Mouse (Mus musculus) subcutaneous adipose tissue, adult 2 months (tissue): ENCODE measurements around the gene Sugct. TPM values are rescaled to one million over a fixed set of nuclear protein-coding genes. Genes with fewer than 3 reads are reported as not detected.

Experiments used
- polyA plus RNA-seq: library from polyadenylated mRNA; depleted of rRNA; stranded (reverse); fragments of >200 nt; gene quantifications from 2 replicates; pipeline ENCODE4 v1.2.3, GENCODE M21; 2012; ENCODE audit warnings: low replicate concordance; rRNA removed

Gene Sugct
- 2.1 and 4.1 TPM in 2 replicates for polyA plus RNA-seq

DNA sequence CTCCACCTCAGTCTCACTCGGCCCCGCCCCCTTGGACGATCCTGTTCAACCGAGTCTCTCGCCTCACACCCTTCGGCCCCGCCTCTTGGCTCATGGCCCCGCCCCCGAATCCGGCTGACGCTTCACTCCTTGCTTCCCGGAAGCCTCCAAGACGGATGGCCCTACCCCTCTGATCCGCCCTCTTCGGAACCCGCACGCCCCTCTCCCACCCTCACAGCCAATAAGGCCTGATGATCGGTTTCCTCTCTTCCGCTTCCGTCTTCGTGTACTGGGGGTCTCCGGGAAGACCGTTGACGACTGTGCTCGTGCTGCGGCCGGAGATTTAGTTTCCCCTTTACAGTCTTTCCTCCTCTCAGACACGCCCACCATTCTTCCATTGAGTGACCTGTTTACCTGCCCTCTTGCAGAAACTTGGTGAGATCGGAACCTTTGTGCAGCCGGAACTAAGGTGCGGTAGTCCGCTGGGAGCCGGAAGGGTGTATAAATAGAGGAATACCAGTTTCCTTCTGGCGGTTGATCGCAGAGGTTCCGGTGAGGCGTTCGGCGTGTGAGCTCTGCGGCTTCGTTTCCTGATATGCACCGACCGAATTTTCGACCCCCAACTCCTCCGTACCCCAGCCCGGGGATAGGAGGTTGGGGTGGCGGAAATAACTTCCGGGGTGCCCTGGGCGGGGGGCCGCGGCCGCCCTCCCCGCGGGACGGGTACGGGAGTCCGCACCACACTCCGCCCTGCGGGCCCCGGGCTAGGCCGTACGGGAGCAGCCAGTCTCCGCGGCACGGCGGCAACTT lies at the start of gene Sugct, which contains the start of gene Mplkip:
Gene Sugct, minus strand, starts transcription at position 643 of the 789 bp plus-strand sequence.
Gene Mplkip, plus strand, starts transcription at position 282 of the 789 bp plus-strand sequence.

Other genes starting within 250 kb of the Sugct start
- 5.2 and 11.9 TPM in 2 replicates for gene Mplkip, start 361 bp downstream of the Sugct start, polyA plus RNA-seq
- gene Cdk13, start 109.5 kb upstream of the Sugct start, polyA plus RNA-seq = 20.4 and 35.8 TPM in 2 replicates
- 18.6 and 24.6 TPM in 2 replicates for gene Rala, start 248.7 kb upstream of the Sugct start, polyA plus RNA-seq